13 mouse cellular contexts compared by ENCODE assay signal in the genomic region with DNA sequence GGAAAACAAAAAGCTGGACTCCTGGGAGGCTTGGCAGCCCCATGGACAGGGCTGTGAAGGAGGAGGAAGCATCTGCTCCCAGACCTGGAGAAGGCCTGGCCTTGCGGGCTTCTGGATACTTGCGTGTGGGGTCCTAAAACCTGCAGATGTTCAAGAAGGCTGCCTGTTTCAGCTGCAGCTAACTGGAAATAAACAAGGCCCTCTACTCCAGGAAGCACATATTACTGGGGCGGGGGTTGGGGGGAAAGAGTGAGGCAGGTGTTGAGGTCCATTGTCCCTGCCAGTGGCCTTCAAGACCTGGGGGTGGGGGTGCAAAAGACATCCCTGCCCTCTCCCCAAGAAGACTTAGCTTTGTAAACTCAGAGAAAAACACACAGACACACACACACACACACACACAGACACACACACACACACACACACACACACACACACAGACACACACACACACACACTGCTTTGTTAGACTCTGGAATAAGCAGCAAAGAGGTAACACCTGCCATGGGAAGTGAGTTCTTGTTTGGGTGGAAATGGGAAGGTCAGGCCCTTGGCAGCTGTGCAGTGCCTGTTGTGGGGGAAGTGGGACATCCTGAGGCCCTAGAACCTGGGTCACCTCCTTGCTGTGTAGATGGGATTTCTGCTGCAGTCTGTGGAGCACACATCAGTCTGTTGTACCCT. TPM values are rescaled to one million over a fixed set of nuclear protein-coding genes. Genes with fewer than 3 reads are reported as not detected.
A peak's percentile ranks its signal among the peaks of the same experiment; 100 is the strongest.
DNase-seq lines count a peak whose midpoint lies in the region; ATAC-seq and TF ChIP-seq lines count a peak whose summit lies in the region.
"Had no signal": no experiment of that assay in that cellular context is flagged by ENCODE, and none has a peak within 500 bp of the region (broad histone marks: within the 10 kb centered on the region; RNA-seq: fewer than 3 reads in every experiment).

No protein-coding gene starts in this region.

- 53% methylated on average over 3 of the region's 3 CpGs for WGBS in heart, adult 2 months
- 83% methylated on average over 3 of the region's 3 CpGs for WGBS in embryonic facial prominence, embryonic 12.5 days
- 83% methylated on average over 3 of the region's 3 CpGs for WGBS in hindbrain, embryonic 12.5 days
- WGBS in liver, embryonic 12.5 days (ENCODE audit: insufficient replicate concordance): 71% methylated on average over 3 of the region's 3 CpGs
- 84% methylated on average over 3 of the region's 3 CpGs for WGBS in forebrain, embryonic 15.5 days

- H3K4me2 ChIP-seq in embryonic facial prominence, embryonic 12.5 days (replicated peaks): no peak overlapping the region
- H3K4me2 ChIP-seq in hindbrain, embryonic 12.5 days (replicated peaks): no peak overlapping the region
- no peak overlapping the region for H3K4me2 ChIP-seq in liver, embryonic 12.5 days
- H3K4me2 ChIP-seq in forebrain, embryonic 15.5 days (replicated peaks): no peak overlapping the region

- 0 out of 2 replicates have a peak, but pooled peaks have one; percentile 33 for TF ChIP-seq POLR2A in heart, adult 2 months (IDR thresholded peaks at IDR 0.05; ENCODE audit: insufficient read depth, low read depth, low read length)

- H3K4me1 ChIP-seq in heart, adult 2 months (ENCODE audit: control insufficient read depth, insufficient read depth, low read length): peaks cover 18% of the 10 kb centered on the region
- H3K4me1 ChIP-seq in embryonic facial prominence, embryonic 12.5 days: peaks cover 4% of the 10 kb centered on the region
- H3K4me1 ChIP-seq in hindbrain, embryonic 12.5 days: peaks cover 10% of the 10 kb centered on the region; the same call in 1 of the 2 replicates
- H3K4me1 ChIP-seq in liver, embryonic 12.5 days: peaks cover 27% of the 10 kb centered on the region
- peaks cover 4% of the 10 kb centered on the region for H3K4me1 ChIP-seq in forebrain, embryonic 15.5 days

- intact Hi-C loops in heart, adult 2 months (cut with DNase I): loop anchor here (1.0 kb wide), 1 partner anchor 13 kb away; no protein-coding TSS in a partner anchor
- intact Hi-C loops in heart, postnatal 25 days (cut with DNase I): loop anchor here (1.0 kb wide), 1 partner anchor 13 kb away; no protein-coding TSS in a partner anchor

- no peak overlapping the region for H3K9ac ChIP-seq in heart, adult 2 months (ENCODE audit: low read depth, low read length)
- no peak overlapping the region for H3K9ac ChIP-seq in embryonic facial prominence, embryonic 12.5 days
- no peak overlapping the region for H3K9ac ChIP-seq in hindbrain, embryonic 12.5 days
- no peak overlapping the region; the same call in 1 of the 2 replicates for H3K9ac ChIP-seq in liver, embryonic 12.5 days
- no peak overlapping the region for H3K9ac ChIP-seq in forebrain, embryonic 15.5 days (replicated peaks)

- no peaks in the 10 kb centered on the region for H3K27me3 ChIP-seq in heart, adult 2 months (ENCODE audit: control insufficient read depth, insufficient read depth, low read length)
- no peaks in the 10 kb centered on the region for H3K27me3 ChIP-seq in embryonic facial prominence, embryonic 12.5 days
- peaks cover 2% of the 10 kb centered on the region for H3K27me3 ChIP-seq in hindbrain, embryonic 12.5 days
- 0 out of 2 replicates have a peak, but pooled peaks cover 2% of the 10 kb centered on the region for H3K27me3 ChIP-seq in liver, embryonic 12.5 days (replicated peaks)
- no peaks in the 10 kb centered on the region for H3K27me3 ChIP-seq in forebrain, embryonic 15.5 days

- no peaks in the 10 kb centered on the region for H3K9me3 ChIP-seq in embryonic facial prominence, embryonic 12.5 days
- H3K9me3 ChIP-seq in hindbrain, embryonic 12.5 days (replicated peaks): no peaks in the 10 kb centered on the region
- no peaks in the 10 kb centered on the region for H3K9me3 ChIP-seq in liver, embryonic 12.5 days (replicated peaks)
- H3K9me3 ChIP-seq in forebrain, embryonic 15.5 days: no peaks in the 10 kb centered on the region

- peak overlapping the region; percentile 91 for H3K27ac ChIP-seq in heart, adult 2 months
- H3K27ac ChIP-seq in embryonic facial prominence, embryonic 12.5 days: peak overlapping the region; percentile 46; the same call in 1 of the 2 replicates
- peak overlapping the region; percentile 12; the same call in 1 of the 2 replicates for H3K27ac ChIP-seq in hindbrain, embryonic 12.5 days
- 0 out of 2 replicates have a peak overlapping the region, but pooled peaks have one; percentile 26 for H3K27ac ChIP-seq in liver, embryonic 12.5 days
- no peak overlapping the region for H3K27ac ChIP-seq in forebrain, embryonic 15.5 days (replicated peaks)

- H3K4me3 ChIP-seq in heart, adult 2 months: no peak overlapping the region
- no peak overlapping the region for H3K4me3 ChIP-seq in embryonic facial prominence, embryonic 12.5 days
- no peak overlapping the region for H3K4me3 ChIP-seq in hindbrain, embryonic 12.5 days
- H3K4me3 ChIP-seq in liver, embryonic 12.5 days: no peak overlapping the region
- H3K4me3 ChIP-seq in forebrain, embryonic 15.5 days: no peak overlapping the region

- peak in 1 of 2 experiments; percentile 34 for DNase-seq in heart, adult 2 months
- no peak for DNase-seq in heart, postnatal 25 days (ENCODE audit: low spot score)
- no peak for DNase-seq in cerebellum, adult 18-20 months
- DNase-seq in embryo, embryonic 10 days (ENCODE audit: low spot score): no peak
- DNase-seq: cerebellum, postnatal 36 days; retina, postnatal 1 day; thymus, adult 18-20 months had no signal

- no peaks in the 10 kb centered on the region for H3K79me2 ChIP-seq in heart, adult 2 months (replicated peaks; ENCODE audit: control insufficient read depth, insufficient read depth, low read length)

- ATAC-seq in embryonic facial prominence, embryonic 12.5 days (ENCODE audit: insufficient number of reproducible peaks, insufficient read depth, low FRiP score, low TSS enrichment): no peak
- no peak for ATAC-seq in hindbrain, embryonic 12.5 days (ENCODE audit: low FRiP score)
- no peak for ATAC-seq in liver, embryonic 12.5 days
- ATAC-seq in forebrain, embryonic 15.5 days (replicated peaks): no peak
- ATAC-seq: forebrain, embryonic 14.5 days had no signal

- peak; percentile 65; the same call in 1 of the 2 replicates for TF ChIP-seq EP300 in heart, adult 2 months (IDR thresholded peaks at IDR 0.05; ENCODE audit: insufficient read depth, low read depth, low read length)

- peaks cover 6% of the 10 kb centered on the region; the same call in 1 of the 2 replicates for H3K36me3 ChIP-seq in heart, adult 2 months (ENCODE audit: control insufficient read depth, insufficient read depth, low read length)
- no peaks in the 10 kb centered on the region for H3K36me3 ChIP-seq in embryonic facial prominence, embryonic 12.5 days
- no peaks in the 10 kb centered on the region for H3K36me3 ChIP-seq in hindbrain, embryonic 12.5 days
- H3K36me3 ChIP-seq in liver, embryonic 12.5 days: no peaks in the 10 kb centered on the region
- no peaks in the 10 kb centered on the region for H3K36me3 ChIP-seq in forebrain, embryonic 15.5 days

- no peak for TF ChIP-seq CTCF in heart, adult 2 months (IDR thresholded peaks at IDR 0.05)

RNA-seq across cellular contexts. Expression of a gene that starts 5.9 kb away (rescaled TPM):
- total RNA-seq in heart, adult 2 months (2021): not detected
- 0.21 TPM in 1 of 2 replicates, not detected in the other for polyA plus RNA-seq in heart, adult 2 months (2012; rRNA removed)
- not detected for total RNA-seq in heart, postnatal 25 days (2021)
- 0.32 TPM in 1 of 2 replicates, not detected in the other for polyA plus RNA-seq in embryonic facial prominence, embryonic 12.5 days (2016; fragmentation: Nextera tagmentation; extraction: Ambion mirVana)
- 0.30 and 0.43 TPM in 2 replicates for polyA plus RNA-seq in hindbrain, embryonic 12.5 days (2016; fragmentation: Nextera tagmentation; extraction: Ambion mirVana)
- polyA plus RNA-seq in liver, embryonic 12.5 days (2016; fragmentation: Nextera tagmentation; extraction: Ambion mirVana): not detected in 2 replicates
- polyA plus RNA-seq in forebrain, embryonic 15.5 days (2015; fragmentation: Nextera tagmentation; extraction: Ambion mirVana): 0.26 TPM in 1 of 2 replicates, not detected in the other
- polyA plus RNA-seq: forebrain, embryonic 14.5 days had no signal

RNA-seq across cellular contexts. Expression of a gene that starts 8.7 kb away (rescaled TPM):
- 10 to 100 TPM; 37.8 to 46.2 TPM for total RNA-seq in heart, adult 2 months (2021)
- polyA plus RNA-seq in heart, adult 2 months (2012; rRNA removed): 74.4 and 105 TPM in 2 replicates
- total RNA-seq in heart, postnatal 25 days (2021): 10 to 100 TPM; 40.2 to 56.9 TPM
- polyA plus RNA-seq in embryonic facial prominence, embryonic 12.5 days (2016; fragmentation: Nextera tagmentation; extraction: Ambion mirVana): 38.5 and 43.7 TPM in 2 replicates
- 21.4 and 22.0 TPM in 2 replicates for polyA plus RNA-seq in hindbrain, embryonic 12.5 days (2016; fragmentation: Nextera tagmentation; extraction: Ambion mirVana)
- 9.4 and 10.4 TPM in 2 replicates for polyA plus RNA-seq in liver, embryonic 12.5 days (2016; fragmentation: Nextera tagmentation; extraction: Ambion mirVana)
- 12.9 and 14.7 TPM in 2 replicates for polyA plus RNA-seq in forebrain, embryonic 15.5 days (2015; fragmentation: Nextera tagmentation; extraction: Ambion mirVana)

RNA-seq across cellular contexts. Expression of a gene that starts 17.4 kb away (rescaled TPM):
- 1 to 10 TPM; 4.3 to 6.0 TPM for total RNA-seq in heart, adult 2 months (2021)
- 10.4 and 13.4 TPM in 2 replicates for polyA plus RNA-seq in heart, adult 2 months (2012; rRNA removed)
- total RNA-seq in heart, postnatal 25 days (2021): 1 to 10 TPM; 5.8 to 6.4 TPM
- 29.5 and 31.0 TPM in 2 replicates for polyA plus RNA-seq in embryonic facial prominence, embryonic 12.5 days (2016; fragmentation: Nextera tagmentation; extraction: Ambion mirVana)
- polyA plus RNA-seq in hindbrain, embryonic 12.5 days (2016; fragmentation: Nextera tagmentation; extraction: Ambion mirVana): 27.7 and 29.9 TPM in 2 replicates
- 4.6 and 4.7 TPM in 2 replicates for polyA plus RNA-seq in liver, embryonic 12.5 days (2016; fragmentation: Nextera tagmentation; extraction: Ambion mirVana)
- polyA plus RNA-seq in forebrain, embryonic 15.5 days (2015; fragmentation: Nextera tagmentation; extraction: Ambion mirVana): 44.8 and 51.4 TPM in 2 replicates

RNA-seq across cellular contexts. Expression of a gene that starts 31.0 kb away (rescaled TPM):
- total RNA-seq in heart, adult 2 months (2021): 1 to 10 TPM; 6.7 to 8.0 TPM
- 22.8 and 24.5 TPM in 2 replicates for polyA plus RNA-seq in heart, adult 2 months (2012; rRNA removed)
- total RNA-seq in heart, postnatal 25 days (2021): 1 to 10 TPM; 5.8 to 7.7 TPM
- 74.9 and 81.9 TPM in 2 replicates for polyA plus RNA-seq in embryonic facial prominence, embryonic 12.5 days (2016; fragmentation: Nextera tagmentation; extraction: Ambion mirVana)
- polyA plus RNA-seq in hindbrain, embryonic 12.5 days (2016; fragmentation: Nextera tagmentation; extraction: Ambion mirVana): 49.4 and 54.4 TPM in 2 replicates
- polyA plus RNA-seq in liver, embryonic 12.5 days (2016; fragmentation: Nextera tagmentation; extraction: Ambion mirVana): 24.0 and 26.9 TPM in 2 replicates
- 49.1 and 49.7 TPM in 2 replicates for polyA plus RNA-seq in forebrain, embryonic 15.5 days (2015; fragmentation: Nextera tagmentation; extraction: Ambion mirVana)

RNA-seq across cellular contexts. Expression of a gene that starts 35.5 kb away (rescaled TPM):
- not detected for total RNA-seq in heart, adult 2 months (2021)
- 0.27 TPM in 1 of 2 replicates, not detected in the other for polyA plus RNA-seq in heart, adult 2 months (2012; rRNA removed)
- total RNA-seq in heart, postnatal 25 days (2021): not detected
- not detected in 2 replicates for polyA plus RNA-seq in embryonic facial prominence, embryonic 12.5 days (2016; fragmentation: Nextera tagmentation; extraction: Ambion mirVana)
- polyA plus RNA-seq in hindbrain, embryonic 12.5 days (2016; fragmentation: Nextera tagmentation; extraction: Ambion mirVana): not detected in 2 replicates
- polyA plus RNA-seq in liver, embryonic 12.5 days (2016; fragmentation: Nextera tagmentation; extraction: Ambion mirVana): not detected in 2 replicates
- polyA plus RNA-seq in forebrain, embryonic 15.5 days (2015; fragmentation: Nextera tagmentation; extraction: Ambion mirVana): not detected in 2 replicates
- total RNA-seq: layer of hippocampus, adult 18-20 months had no signal
- polyA plus RNA-seq: forebrain, embryonic 14.5 days had no signal
